Mouse (Mus musculus) A20 (cell line): ENCODE measurements around the gene Mc3r.
A peak's percentile ranks its signal among the peaks of the same experiment; 100 is the strongest.

Experiments
- DNase-seq: peaks from one replicate; pipeline ENCODE4 v3.0.0-alpha.2; 2011; ENCODE audit warnings: low read depth, low spot score

The Mc3r gene

GRCm38 (mm10) chr2:172248106-172248764 is at the start of gene Mc3r:
Gene Mc3r (plus strand): TSS chr2:172248492.
- DNase-seq = peak; percentile 45

GRCm38 (mm10) chr2:172201998-172202780 is 46.1 kb upstream of the Mc3r start:
- DNase-seq = no peak

GRCm38 (mm10) chr2:172207003-172207402 is 41.3 kb upstream of the Mc3r start:
- peak; percentile 3 for DNase-seq

- no peak for DNase-seq
Measured at GRCm38 (mm10) chr2:172213480-172213879, 34.8 kb upstream of the Mc3r start.

- no peak for DNase-seq
Measured at GRCm38 (mm10) chr2:172214336-172214735, 34.0 kb upstream of the Mc3r start.

GRCm38 (mm10) chr2:172215508-172216162 is 32.7 kb upstream of the Mc3r start:
- DNase-seq = peak; percentile 62

- no peak for DNase-seq
Measured at GRCm38 (mm10) chr2:172216163-172216915, 32.0 kb upstream of the Mc3r start.

GRCm38 (mm10) chr2:172217886-172218285 is 30.4 kb upstream of the Mc3r start:
- DNase-seq = no peak

GRCm38 (mm10) chr2:172219186-172219585 is 29.1 kb upstream of the Mc3r start:
- DNase-seq = no peak

GRCm38 (mm10) chr2:172221656-172222393 is 26.5 kb upstream of the Mc3r start:
- DNase-seq = peak; percentile 44

- DNase-seq = no peak
Measured at GRCm38 (mm10) chr2:172222394-172222785, 25.9 kb upstream of the Mc3r start.

GRCm38 (mm10) chr2:172222891-172223290 is 25.4 kb upstream of the Mc3r start:
- DNase-seq = no peak

GRCm38 (mm10) chr2:172223451-172224200 is 24.7 kb upstream of the Mc3r start:
- no peak for DNase-seq

- peak; percentile 15 for DNase-seq
Measured at GRCm38 (mm10) chr2:172226945-172227344, 21.3 kb upstream of the Mc3r start.

- peak; percentile 11 for DNase-seq
Measured at GRCm38 (mm10) chr2:172227808-172228207, 20.5 kb upstream of the Mc3r start.

- no peak for DNase-seq
Measured at GRCm38 (mm10) chr2:172229190-172229589, 19.1 kb upstream of the Mc3r start.

GRCm38 (mm10) chr2:172230126-172230525 is 18.2 kb upstream of the Mc3r start:
- no peak for DNase-seq

GRCm38 (mm10) chr2:172238220-172238619 is 10.1 kb upstream of the Mc3r start:
- no peak for DNase-seq

- peak; percentile 3 for DNase-seq
Measured at GRCm38 (mm10) chr2:172241031-172241430, 7.3 kb upstream of the Mc3r start.

- DNase-seq = no peak
Measured at GRCm38 (mm10) chr2:172245497-172245896, 2.8 kb upstream of the Mc3r start.
